Mouse (Mus musculus): ENCODE data around the gene Opcml.

The Opcml gene

DNA sequence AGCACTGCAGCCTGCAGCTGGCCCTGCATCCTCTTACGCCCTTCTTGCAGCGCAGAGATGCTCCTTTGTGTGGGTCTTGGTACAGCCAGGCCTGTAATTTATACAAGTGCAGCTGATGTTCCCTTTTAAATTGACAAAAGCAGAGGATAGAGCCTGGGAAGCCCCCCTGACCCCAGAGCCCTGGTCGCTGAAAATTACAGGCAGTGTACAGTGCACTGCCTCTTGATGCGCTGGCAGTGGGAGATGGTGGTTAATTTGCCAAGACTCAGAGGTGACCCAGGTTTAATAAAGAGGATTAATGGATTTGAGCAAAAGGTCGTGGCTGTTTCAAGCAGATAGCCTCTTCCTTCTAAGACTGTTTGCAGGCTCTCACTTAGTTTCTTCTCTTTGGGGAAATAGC is 39.9 kb downstream of the Opcml start:
- intact Hi-C loops (cut with DNase I) = no loop called here

DNA sequence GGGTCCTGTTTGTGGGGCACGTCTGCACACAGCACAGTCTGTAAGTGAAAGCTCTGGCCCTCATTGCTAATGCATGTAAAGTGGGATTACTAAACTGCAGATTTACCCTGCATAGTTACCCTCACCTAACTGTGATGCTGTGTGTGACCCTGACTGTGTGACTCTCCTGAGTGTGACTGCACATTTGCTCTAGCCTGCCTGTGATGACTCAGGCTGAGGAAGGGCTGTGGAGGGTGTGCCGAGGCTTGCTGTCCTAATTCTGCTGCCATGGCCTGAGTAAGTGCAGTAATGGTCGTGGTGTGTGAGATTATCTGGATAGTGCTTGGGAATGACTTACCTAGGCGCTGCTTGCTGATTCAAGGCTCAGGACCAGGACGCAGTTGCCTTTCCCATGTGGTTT is 52.2 kb downstream of the Opcml start:
- intact Hi-C loops (cut with DNase I) = no loop called here

DNA sequence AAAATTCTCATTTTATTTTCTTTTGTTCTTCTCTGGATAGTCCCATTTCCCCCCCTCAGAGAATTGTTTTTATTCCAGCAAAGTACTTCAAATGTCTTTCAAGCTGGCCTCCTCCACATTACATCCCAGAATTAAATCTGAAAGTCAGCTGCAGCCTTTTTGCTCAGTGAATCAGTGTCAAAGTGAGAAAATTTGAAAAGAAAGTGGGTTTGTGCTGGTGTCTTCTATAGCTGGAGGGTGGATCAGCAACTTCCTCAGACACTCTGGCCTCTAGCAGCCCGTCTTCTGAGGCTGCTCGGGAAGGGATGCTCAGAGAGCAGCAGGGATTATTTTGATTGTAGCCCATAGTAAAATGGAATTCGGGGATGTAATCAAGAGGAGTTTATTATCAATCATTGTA is 81.0 kb downstream of the Opcml start:
- intact Hi-C loops (cut with DNase I) = no loop called here

DNA sequence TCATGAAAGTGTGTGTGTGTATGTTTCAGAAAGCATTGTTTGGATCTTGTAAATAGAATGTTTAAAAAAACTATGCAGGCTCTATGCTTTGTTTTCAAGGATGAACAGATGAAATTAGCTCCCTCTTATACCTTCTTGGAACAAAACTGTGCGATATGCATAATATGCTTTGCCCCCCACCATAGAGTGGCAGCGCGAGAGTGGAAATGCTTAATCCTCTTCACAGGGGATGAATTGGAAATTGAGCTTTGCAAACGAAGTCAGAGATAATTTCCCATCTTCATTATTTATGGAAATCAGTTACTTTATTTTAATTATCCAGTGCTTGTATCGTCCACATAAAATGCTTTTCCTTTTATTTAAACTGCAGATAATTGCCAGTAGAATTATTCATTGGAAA is 99.1 kb downstream of the Opcml start:
- intact Hi-C loops (cut with DNase I) = no loop called here

DNA sequence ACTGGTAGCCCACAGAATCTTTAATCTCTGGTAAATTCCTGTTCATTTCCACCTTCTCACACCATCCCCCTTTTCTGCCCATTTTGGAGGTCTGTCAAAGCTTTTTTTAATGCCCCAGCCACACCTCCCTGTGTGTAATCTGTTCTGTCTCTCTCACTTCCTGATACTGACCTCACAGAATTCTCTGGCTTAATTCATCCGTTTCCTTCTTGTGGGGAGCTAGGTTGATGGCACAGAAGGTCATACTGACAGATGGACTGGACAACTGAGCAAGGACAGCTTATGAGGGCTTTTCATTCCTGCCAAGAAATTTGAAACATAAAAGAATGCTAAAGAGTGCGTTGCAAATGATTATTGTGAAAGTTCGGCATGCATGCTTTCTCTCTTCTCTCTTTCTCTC is 126.7 kb downstream of the Opcml start:
- intact Hi-C loops (cut with DNase I) = no loop called here

DNA sequence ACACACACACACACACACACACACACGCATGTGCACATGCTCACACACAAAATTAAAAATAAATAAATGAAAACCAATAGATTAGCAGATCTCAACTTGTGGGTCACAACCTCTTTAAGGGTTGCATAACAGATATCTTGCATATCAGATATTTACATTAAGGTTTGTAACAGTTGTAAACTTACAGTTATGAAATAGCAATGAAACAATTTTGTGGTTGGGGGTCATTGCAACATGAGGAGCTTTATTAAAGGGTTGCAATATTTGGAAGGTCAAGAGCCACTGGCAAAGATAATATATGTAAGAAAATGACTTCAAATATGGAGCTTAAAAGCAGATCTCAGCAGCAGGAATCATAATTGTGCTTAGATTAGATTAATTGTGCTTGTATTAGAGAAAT is 132.9 kb downstream of the Opcml start:
- intact Hi-C loops (cut with DNase I) = no loop called here

DNA sequence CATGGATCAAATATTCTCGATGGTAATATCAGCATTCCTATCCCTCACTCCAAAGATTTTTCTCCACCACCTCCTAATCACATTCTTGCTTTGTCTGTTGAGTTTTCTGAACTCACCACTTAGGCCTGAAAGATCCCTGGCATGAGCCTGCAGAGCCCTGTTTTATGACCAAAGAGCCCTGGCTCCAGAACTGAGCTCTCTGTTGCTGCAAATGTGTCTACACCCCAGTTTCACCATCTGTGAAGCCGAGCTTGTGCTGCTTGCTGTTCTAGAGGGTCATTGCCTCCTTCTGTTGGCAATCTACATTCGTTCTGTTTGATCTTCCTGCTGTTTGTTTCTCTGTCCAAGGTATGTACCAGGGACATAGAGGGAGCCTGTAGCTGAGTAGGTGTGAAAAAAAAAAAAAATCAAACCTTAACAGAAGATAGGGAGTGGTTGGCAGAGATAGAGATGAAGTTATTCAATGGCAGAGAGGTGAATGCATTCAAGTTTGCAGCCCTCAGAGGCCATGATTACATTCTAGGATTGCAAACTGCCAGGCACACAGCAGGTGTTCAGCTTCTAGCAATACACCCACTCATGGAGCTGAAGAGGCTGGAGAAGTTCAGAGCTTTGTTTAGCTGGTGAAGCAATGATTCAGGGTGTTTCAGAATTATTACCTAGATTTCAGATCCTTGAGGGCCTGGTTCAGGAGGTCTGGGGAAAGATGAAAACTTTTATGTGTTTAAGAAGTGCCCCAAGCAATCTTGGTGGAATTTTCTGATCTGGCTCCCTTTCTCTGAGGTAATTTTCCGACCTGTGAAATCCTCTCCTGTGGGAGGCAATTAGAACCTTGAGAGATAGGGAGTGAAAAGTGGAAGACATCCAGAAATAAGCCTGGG is 133.6 kb downstream of the Opcml start:
- intact Hi-C loops (cut with DNase I) = no loop called here

DNA sequence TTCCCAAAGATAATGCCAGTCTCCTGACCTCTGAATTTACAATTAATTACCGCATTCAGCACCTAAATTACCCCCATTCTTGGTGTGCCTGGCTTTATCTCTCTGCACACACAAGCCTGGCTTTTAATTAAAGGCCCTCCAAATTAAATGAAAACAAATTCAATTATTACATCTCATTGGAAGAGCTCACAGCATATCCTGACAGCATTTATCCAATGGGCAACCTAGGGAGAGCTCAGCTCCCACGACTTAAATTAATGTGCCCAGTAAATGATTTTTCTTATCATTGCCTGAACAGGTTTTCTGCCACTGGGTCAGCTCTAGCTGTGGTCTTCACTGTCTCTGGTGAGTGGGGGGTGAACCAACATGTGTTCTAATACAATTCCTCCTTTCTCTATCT is 135.1 kb downstream of the Opcml start:
- intact Hi-C loops (cut with DNase I) = no loop called here

DNA sequence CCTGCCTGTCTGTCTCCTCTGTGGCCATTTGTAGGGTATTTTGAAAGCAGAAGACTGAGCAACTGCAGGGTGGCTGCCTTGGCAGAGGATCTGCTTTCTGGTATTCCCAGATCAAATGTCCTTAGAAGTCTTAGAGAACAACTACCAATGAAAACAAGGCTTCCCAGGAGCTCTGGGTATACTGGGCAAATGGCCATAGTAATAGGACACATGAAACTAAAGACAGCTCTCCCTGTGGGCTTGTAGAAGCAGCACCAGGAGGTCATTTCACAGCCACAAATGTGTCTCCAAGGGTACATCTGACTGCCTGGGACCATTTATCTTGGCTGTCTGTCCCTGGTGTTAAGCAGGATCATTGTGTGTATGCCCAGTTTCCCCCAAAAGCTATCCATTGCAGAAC is 146.7 kb downstream of the Opcml start:
- intact Hi-C loops (cut with DNase I) = no loop called here

DNA sequence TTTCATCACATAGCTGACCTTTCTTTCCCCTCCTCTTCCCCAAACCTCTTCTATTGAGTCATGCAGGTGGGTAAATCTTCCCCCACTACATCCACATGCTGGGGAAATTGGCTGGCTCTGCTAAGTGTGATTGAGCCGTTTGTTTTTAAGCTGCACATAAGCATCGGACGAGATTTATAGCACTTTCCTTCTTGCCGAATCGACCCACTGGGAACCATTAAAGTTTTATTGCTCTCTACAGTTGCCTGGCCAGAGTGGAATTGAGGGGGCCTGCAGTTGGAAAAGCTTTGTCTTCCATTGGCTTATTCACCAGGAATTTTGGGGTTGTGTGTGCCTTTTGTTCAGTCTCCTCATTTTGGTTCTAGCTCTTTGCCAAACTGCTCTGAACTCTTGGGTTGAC is 147.1 kb downstream of the Opcml start:
- intact Hi-C loops (cut with DNase I) = no loop called here

DNA sequence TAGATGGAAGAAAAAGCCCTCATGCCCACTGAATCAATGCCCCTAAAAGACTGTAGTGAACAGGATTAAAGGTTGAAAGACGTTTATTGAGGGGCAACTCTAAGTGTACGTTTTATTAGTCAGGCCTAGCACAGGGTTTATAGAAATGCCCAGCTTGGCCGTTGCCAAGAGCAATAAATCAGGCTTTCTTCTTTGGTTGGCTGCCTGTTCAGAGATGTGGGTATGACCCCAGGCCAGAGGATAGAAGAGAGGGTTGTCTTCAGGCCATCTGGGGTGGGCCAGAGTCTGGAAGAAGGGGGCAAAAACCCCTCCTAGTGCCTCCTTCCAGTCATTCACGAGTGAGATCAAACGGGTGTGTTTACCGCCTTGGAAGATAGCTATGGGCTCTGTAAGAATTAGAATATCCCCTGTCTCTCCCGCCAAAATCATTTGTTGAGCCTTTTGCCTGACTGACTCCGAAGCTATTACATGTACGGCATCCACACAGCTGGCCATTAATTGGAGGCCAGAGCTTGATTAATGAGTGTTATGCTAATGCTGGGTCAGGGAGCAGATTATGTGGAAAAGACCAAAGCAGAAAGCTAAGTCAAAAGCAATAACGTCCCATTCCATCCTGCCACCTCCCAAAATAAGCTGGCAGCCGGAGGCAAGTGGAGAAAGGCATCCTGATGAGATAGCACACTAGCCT is 154.9 kb downstream of the Opcml start:
- intact Hi-C loops (cut with DNase I) = no loop called here

DNA sequence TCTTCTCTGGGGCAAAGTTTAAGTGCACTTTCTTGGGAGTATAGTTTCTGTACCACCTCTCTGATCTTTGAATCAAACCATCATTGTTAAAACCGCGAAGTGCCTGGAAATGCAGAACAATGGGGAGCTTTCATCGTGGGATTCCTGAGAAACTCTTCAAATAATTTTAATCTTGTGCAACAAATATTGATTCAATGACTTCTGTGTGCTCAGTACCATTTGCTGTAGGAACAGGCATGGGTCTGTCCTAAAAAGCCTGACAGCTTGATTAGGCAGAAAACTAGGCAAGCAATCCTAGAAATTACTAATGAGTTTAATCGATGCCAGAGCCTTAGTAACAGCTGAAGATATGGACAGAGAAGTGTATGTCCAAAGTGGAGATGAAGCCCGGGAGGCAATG is 160.5 kb downstream of the Opcml start:
- intact Hi-C loops (cut with DNase I) = no loop called here

DNA sequence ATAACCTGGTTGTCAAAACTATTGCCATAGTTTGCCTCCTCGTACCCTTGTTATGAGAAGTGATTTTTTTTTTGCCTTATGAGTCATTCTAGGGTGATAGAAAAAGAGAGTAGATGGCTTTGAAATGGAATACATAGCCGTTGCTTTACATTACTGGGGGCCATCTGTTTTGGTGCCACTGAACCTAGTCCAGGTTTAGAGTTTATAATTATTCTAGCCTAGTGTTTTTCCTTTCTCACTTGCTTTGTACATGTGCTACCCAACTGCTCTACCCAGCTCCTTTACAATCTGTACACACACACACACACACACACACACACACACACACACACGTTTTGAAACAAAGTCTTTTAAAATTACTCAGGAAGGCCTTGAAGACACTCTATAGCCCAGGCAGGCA is 171.1 kb downstream of the Opcml start:
- intact Hi-C loops (cut with DNase I) = no loop called here

DNA sequence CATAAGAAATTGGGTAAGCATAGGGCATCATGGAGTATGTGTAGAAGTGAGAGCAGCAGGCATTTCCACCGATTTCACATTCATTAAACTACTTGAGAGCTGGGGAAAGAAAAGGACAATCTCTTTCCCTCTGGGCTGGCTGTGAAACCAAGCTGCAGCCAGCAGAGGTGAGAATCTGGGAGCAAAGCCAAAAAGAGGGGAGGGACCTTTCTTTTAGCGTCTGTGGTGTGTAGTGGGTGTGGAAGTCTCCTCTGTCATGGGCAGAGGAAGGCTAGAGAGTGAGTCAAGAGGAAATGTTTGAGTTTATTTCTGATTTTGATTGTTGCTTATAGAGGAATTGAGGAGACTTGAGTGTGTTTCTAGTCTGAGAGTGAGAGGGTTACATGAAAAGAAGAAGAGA is 172.8 kb downstream of the Opcml start:
- intact Hi-C loops (cut with DNase I) = no loop called here

DNA sequence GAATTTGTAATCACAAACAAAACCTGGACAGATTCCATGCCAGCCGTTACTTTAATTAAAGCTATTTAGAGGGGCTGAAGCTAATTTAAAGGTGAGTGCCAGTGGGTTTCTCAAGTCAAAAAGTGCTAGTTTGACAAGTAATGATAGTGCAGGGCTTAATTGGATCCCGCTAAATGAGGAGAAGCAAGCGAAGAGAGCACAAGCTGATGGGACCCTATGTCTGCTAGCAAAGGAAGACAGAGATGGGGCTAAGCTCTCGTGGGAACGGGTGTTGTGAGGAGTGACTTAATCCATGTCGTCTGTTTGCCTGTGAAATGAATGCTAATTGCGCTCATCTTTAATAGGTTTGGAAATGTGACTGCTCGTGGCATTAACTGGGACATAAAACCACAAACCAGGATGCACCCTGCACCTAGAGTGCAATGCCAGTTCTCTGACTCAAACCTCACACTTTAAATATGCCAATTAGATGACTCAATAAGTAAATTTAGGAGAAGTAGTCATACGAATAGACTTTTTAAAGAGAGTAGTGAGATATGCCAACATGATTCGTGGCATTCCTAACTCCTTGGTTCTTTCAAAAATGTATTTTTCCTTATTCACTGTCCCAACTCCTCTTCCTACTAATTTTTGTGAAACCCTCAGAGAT is 174.5 kb downstream of the Opcml start:
- intact Hi-C loops (cut with DNase I) = no loop called here

DNA sequence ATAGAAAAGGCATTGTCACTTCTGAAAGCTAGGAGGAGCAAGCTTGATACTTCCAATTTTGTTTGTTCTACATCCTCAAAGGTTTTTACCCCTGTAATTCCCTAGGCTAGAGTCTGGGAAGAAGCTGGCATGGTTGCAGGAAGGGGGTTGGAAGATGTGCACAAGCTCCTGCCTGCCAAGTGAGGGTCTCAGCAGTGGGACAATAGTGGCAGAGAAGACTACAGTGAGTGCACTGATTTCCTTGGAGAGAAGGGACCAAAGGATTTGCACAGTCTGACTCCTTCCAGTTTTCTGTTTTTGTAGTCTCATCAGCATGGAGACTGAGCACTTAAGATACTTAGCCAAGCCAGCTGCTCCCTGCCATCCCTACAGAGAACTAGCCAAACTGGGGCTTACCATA is 177.7 kb downstream of the Opcml start:
- intact Hi-C loops (cut with DNase I) = no loop called here

DNA sequence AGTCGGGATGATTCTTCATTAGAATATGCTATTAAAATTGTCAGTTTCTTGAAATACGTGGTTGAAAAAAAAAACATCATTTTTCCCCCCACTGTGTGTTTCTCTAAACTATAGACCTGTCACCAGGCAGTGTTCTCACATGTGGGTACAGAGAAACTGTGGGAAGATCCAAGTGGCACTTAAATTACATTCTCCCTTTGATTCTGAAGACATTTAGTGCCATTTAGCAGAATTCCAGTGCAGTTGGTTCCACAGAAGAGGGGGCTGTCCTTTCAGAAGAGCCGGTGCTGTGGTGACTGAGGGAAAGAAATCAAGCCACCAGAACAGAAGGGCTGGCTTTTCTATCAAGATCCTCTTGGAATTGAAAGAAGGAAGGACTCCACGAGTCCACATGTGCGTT is 181.7 kb downstream of the Opcml start:
- intact Hi-C loops (cut with DNase I) = no loop called here

DNA sequence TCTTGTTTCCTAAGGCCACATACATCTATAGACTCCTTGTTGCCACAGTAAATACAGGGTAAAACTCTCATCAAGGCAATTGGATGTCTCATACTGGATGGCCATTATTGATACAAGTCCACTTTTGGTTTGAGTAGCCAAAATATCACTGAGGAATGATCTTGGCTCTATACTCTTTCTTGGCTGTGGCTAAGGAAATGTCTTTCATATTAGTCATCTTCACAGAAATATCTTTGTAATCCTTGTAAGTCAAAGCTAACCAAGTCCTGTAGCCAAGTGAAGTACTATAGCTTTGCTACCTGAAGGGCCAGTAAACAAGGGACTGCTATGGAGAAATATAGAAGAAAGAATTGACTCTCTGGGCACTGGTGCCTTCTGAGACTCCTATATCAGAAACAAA is 192.0 kb downstream of the Opcml start:
- intact Hi-C loops (cut with DNase I) = no loop called here

DNA sequence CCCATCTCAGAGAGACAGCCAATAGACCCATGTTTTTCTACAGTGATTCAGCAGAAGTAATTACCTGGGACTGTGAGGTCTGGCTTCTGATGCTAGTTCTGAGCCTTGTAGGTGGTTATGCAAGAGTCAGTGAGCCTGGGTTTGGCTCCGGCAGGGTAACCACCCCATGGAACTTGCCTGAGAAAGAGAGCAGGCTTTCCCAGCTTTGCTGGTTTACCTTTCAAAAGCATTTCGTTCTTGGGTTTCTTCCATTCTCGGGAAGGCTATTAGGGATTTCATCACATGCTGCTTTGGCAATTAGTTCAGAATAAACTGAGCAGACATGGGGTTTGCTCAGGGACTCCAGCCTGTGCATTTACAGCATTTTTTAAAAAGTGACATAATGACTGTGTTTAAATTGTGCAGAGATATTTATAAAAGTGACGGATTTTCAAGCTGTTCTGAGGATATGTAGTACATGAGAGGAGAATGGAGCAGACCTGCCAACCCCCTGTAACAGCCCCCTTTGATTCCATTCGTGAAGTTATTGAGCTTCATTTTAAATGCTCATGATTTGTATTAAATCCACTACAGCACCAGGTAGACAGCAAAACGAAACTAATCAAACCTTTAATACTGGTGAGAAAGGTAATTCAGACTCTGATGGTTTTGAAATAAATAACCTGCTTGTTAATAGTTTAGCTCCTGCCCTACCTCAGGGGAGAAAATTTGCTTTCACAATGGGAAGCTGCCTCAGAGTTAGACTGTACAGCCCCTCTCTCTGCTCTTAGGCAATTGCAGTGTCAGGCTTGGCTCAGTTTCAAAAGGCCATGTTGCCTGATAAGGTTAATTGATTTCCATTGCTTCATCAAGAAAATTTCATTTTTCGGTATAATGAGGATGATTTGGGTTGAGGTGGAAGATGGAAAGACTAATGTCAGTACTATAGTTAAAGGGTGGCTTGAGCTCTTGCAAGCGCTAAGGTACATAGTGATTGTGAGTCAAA is 196.3 kb downstream of the Opcml start:
- intact Hi-C loops (cut with DNase I) = no loop called here

DNA sequence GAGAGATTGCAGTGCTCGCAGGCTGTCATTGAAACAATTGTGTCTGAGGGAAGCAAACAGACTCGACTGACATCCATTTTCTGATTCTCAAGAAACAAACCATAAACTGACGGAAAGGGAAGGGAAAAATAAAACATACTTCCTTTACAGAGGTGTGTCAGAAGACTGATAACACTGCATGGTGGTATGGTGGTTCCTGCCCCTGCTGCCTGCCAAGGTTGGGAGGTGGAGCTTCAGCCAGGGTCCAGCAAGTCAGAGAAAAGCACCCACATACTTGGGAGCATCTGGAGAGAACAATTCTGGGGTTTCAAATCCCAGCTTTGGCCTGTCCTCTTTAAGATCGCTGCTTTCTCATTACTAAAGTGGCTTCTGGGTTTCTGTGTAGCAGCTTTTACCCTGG is 201.0 kb downstream of the Opcml start:
- intact Hi-C loops (cut with DNase I) = no loop called here

DNA sequence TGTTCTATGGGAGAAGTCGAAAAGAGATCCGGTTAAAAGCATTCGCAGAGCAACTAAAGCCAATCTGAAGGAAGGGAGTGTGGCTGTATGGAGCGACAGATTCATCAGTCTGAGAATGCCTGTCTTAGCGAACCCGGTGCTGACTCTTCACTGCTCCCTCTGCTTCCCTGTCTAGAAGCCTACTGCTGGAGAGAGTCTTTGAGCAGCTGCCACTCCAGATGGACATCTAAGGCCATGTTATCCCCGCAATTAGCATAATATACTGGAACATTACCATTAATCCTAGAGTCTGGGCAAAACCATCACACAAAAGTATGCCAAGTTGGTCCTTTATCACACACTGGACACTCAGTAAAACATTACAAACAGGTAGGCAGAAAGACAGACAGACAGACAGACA is 206.0 kb downstream of the Opcml start:
- intact Hi-C loops (cut with DNase I) = no loop called here
